Mouse (Mus musculus): ENCODE results near the gene Enox2.
"Not testable (repeated sequence)": the region's sequence is repeated elsewhere in the genome, so short reads cannot be mapped to it uniquely, and the experiment has no call there.

Enox2 gene

GRCm38 (mm10) chrX:49287700-49288563 lies at the start of gene Enox2:
Gene Enox2, minus strand, starts transcription at chrX:49288259.
- peak; percentile 45 to 49 for DNase-seq (ENCODE audit: low read depth in 1 of 2, low spot score in 2 of 2)

GRCm38 (mm10) chrX:49309496-49309895 lies 21.4 kb upstream of the Enox2 start:
- no peak for DNase-seq (ENCODE audit: low read depth in 1 of 2, low spot score in 2 of 2)

- DNase-seq (ENCODE audit: low read depth in 1 of 2, low spot score in 2 of 2): no peak
Observed at GRCm38 (mm10) chrX:49306659-49307058, 18.6 kb upstream of the Enox2 start.

DNA sequence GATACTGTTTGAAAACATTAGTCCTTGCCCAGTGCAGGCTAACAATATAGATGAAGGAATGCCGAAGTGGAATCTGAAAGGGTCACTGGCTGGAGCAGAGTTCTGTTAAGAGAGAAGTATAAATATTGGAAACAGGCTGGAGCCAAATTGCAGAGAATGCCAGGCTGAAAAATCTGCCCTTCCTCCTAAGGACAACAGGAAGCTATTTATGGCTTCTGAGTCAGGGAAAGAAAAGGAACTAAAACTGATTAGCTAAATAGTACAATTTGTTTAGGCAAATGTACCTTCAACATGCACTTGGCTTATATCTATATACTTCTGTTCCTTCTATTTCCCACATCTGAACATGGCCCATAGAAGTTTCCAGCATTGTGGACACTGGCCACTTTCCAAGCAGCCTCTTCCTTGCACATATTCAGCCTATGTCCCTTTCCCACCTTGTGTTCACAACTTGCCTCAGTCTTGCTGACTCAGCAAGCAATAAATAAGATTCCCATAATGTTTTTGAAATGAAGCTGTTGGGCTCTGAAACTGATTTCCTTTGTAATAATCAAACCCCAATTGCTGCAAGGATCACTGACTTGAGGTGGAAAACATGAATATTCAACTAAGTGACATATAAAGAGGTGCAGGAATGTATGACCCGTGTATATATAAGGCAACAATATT lies 8.0 kb downstream of the Enox2 start:
- no peak for DNase-seq (ENCODE audit: low read depth in 1 of 2, low spot score in 2 of 2)

DNA sequence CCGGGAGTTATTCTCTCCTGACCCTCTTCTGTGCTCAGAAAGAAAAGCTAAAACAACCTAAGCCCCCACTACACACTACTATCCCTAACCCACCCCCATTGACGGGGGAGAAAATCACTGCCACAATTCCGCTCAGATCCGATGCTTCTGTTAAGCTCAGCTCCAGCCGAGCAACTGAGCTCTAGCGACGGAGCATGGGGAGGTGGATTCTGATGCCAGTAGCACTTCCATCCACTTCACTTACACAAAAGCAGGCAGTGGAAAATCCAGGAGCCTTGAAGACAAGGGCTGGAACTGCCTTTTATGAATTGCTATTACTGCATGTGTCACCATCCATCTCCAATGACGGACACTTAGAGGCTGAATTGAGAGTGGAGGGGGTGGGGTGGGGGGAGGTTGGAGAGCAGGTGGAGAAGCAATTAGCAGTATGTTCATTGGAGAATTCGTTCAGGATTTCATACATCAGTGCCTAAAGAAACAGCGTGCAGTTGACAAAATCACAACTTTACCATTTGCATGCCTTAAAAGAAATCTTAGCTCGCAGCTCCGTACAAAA lies 14.5 kb downstream of the Enox2 start:
- DNase-seq (ENCODE audit: low read depth in 1 of 2, low spot score in 2 of 2): no peak

DNA sequence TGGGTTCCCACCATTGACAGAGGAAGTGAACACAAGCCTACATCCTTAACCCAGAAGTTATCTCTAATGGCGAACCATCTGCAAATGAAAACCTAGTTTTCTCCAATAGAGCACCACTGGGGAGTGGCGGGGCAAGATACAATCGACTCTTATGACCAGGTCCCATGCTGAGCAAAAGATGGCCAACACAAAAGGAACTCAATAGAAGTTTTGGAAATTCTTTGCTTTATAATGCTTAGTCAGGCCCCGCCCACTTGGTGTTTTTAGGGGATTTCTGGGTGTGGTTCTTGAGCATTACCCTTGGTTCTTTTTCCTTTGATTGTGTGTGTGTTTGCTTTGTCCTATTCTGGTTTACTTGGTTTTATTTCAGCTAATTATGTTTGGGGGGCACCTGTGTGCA lies 37.2 kb downstream of the Enox2 start:
- no peak for DNase-seq (ENCODE audit: low read depth in 1 of 2, low spot score in 2 of 2)

GRCm38 (mm10) chrX:49225792-49226426 lies 62.1 kb downstream of the Enox2 start:
- DNase-seq (ENCODE audit: low read depth in 1 of 2, low spot score in 2 of 2): no peak

DNA sequence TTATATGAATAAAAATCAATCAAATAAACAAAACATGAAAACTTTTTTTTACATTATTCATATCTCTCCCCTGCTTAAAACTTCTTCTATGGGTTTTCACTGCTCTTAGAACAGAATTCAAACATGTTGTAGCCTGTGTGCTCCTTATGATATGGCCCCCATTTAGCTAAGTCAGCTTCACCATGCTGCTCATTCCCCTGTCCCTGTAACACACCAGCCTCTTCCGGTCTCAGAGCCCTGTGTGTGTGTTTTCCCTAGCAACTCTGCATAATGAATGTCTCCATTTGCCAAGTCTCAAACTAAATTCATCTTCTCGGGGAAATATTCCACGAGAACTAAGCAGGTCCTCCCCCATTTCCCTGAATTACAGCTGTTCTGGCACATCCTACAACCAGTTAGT lies 71.6 kb downstream of the Enox2 start:
- DNase-seq (ENCODE audit: low read depth in 1 of 2, low spot score in 2 of 2): no peak

GRCm38 (mm10) chrX:49196386-49196785 lies 91.7 kb downstream of the Enox2 start:
- no peak for DNase-seq (ENCODE audit: low read depth in 1 of 2, low spot score in 2 of 2)

DNA sequence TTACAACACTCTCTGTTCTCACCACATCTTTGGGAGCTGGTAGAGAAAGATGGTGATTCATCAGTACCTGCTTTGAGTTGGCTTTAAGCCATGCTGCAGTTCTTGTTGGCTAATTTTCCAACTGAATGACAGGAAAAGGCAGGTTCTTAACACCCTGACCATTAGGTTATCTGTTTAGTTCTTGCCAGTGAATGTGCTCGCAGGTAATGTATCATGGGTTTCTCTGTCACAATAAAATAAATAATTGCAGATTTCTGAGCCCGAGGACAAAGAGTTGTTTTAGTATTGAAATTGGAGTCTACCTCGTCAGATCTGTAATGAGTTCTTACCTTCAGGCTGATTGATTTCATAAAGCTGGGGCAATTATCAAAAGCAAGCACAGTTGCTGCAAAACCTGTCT lies 106.9 kb downstream of the Enox2 start:
- no peak for DNase-seq (ENCODE audit: low read depth in 1 of 2, low spot score in 2 of 2)

DNA sequence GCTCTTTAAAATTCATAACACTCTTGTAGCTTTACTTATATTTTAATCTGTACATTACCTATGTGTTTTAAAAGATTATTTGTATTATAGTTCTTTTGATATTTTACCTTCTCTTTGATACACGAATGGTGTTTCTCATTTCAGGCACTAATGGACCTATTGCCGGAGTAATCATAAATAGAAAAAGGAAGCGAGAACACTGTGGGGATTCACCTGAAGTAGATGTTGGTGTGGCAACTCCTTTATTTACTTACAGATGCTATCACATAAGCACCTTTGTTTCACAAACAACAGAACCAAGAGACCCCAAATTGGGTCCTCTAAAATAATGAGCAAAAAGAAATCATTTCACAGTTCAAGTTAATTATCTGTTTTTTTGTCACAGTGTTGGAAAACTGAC lies 109.4 kb downstream of the Enox2 start:
- DNase-seq (ENCODE audit: low read depth in 1 of 2, low spot score in 2 of 2): no peak

DNA sequence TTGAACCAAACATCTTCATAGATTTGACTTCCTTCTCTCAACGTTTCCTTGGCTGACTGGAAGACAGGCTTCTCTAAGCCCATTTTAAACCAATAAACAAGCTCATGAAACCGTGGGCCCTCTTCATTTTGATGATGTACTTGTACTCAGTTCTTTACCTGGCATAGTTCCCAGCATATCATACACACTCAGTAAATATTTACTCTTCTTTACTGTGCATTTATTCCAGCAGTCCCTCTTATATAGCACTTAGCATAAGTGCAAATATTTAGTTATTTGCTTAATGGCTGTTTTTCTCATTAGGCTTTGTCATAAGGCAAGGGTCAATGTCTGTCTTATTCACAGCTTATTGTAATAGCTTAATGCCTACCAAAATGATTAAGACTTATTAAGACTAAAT lies 133.8 kb downstream of the Enox2 start:
- no peak for DNase-seq (ENCODE audit: low read depth in 1 of 2, low spot score in 2 of 2)

- no peak for DNase-seq (ENCODE audit: low read depth in 1 of 2, low spot score in 2 of 2)
Observed at GRCm38 (mm10) chrX:49124774-49125429, 163.2 kb downstream of the Enox2 start.

- no peak for DNase-seq (ENCODE audit: low read depth in 1 of 2, low spot score in 2 of 2)
Observed at GRCm38 (mm10) chrX:49116465-49116864, 171.6 kb downstream of the Enox2 start.

DNA sequence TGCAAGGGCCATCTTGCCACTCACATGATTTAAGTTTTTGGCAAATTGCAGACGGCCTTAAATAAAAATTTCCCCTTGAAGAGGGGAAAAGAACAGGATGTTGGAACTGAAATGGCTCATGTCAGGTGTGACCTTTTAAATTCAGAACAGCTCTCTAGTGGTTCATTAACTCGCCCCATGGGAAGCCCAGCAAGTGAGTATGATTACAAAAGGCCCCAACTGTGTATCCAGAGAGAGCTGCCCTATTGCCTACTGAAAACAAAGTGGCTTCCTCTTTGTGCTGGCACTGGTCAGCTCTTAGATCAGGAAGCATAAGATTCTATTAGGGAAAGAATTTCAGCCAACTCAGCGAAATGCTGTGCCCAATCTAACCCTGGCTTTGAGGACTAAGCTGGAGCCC lies 175.6 kb downstream of the Enox2 start:
- no peak for DNase-seq (ENCODE audit: low read depth in 1 of 2, low spot score in 2 of 2)

GRCm38 (mm10) chrX:49100542-49100941 lies 187.5 kb downstream of the Enox2 start:
- DNase-seq (ENCODE audit: low read depth in 1 of 2, low spot score in 2 of 2): not testable (repeated sequence)

GRCm38 (mm10) chrX:49096249-49096648 lies 191.8 kb downstream of the Enox2 start:
- no peak for DNase-seq (ENCODE audit: low read depth in 1 of 2, low spot score in 2 of 2)

DNA sequence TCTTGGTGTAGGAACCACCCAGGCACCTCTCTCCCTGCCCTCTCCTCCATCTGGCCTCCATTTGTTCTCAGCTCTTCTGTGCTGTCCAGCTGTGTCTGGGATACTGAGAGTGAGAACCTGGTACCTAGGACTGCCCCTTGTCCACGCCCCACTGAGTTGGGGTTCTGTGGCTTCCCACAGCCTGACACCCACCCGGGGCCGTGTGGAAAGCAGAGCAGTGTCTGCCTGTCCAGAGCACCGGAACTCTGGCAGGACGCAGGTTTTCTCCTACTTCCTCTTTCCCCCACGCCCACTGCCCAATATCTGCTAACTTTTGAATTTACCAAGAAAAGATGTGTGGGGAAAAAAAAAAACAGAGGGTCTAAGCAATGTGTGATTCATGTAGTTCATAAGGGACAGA lies 213.0 kb downstream of the Enox2 start:
- no peak for DNase-seq (ENCODE audit: low read depth in 1 of 2, low spot score in 2 of 2)

- DNase-seq (ENCODE audit: low read depth in 1 of 2, low spot score in 2 of 2): no peak
Observed at GRCm38 (mm10) chrX:49073563-49073962, 214.5 kb downstream of the Enox2 start.

- DNase-seq (ENCODE audit: low read depth in 1 of 2, low spot score in 2 of 2): no peak
Observed at GRCm38 (mm10) chrX:49045118-49045517, 242.9 kb downstream of the Enox2 start.

DNA sequence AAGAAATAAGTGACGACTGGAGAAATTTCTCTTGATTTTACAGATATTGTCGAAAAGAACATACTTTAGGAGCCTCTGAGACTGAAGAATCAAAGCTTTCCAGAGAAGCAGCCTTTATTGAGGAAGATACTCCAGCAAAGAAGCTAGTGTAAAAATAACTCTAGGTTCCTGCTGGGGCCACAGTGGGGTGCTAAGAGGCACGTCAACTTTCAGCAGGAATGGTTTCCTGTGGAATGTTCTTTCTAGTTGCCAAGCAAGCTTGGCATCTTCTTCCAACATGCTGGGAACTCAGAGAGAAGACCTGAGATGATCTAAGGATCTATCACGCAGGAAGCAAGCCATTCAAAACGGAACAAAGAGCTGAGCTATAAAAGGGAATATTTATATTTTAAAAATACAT lies 278.3 kb downstream of the Enox2 start:
- no peak for DNase-seq (ENCODE audit: low read depth in 1 of 2, low spot score in 2 of 2)

All from monocyte, adult 2 months (primary cell).